Mouse (Mus musculus) lung, embryonic 14.5 days (tissue): ENCODE measurements around the gene Spdl1. TPM values are rescaled to one million over a fixed set of nuclear protein-coding genes. Genes with fewer than 3 reads are reported as not detected.

Experiments used
- ATAC-seq: fragments of 200-750 bp; cut with Nextera tagmentation; 2 replicates; pipeline ENCODE4 v1.8.0; 2017; ENCODE audit warnings: mild to moderate bottlenecking, moderate TSS enrichment, moderate library complexity; ENCODE audit not compliant: insufficient read depth
- DNase-seq: peaks from one replicate; pipeline ENCODE4 v3.0.0-alpha.2; 2015
- H3K27ac ChIP-seq: fragments of 300-500 bp; sonication (generic); 2 replicates; pipeline ENCODE4 v1.5.1; 2014; ENCODE audit warnings: low read depth, mild to moderate bottlenecking, moderate library complexity
- H3K27me3 ChIP-seq: fragments of 300-500 bp; sonication (generic); 2 replicates; pipeline ENCODE4 v1.6.1; 2014; ENCODE audit warnings: low read length, control low read depth; ENCODE audit not compliant: insufficient read depth
- H3K36me3 ChIP-seq: fragments of 300-500 bp; sonication (generic); 2 replicates; pipeline ENCODE4 v1.6.1; 2014; ENCODE audit warnings: control low read depth; ENCODE audit not compliant: insufficient read depth
- H3K4me1 ChIP-seq: fragments of 300-500 bp; sonication (generic); 2 replicates; pipeline ENCODE4 v1.6.1; 2014; ENCODE audit warnings: antibody characterized with exemption, control low read depth; ENCODE audit not compliant: insufficient read depth
- H3K4me2 ChIP-seq: fragments of 300-500 bp; sonication (generic); 2 replicates; pipeline ENCODE4 v1.6.1; 2014; ENCODE audit warnings: mild to moderate bottlenecking
- H3K4me3 ChIP-seq: fragments of 300-500 bp; sonication (generic); 2 replicates; pipeline ENCODE4 v1.5.1; 2014; ENCODE audit warnings: low read depth, low read length
- H3K9ac ChIP-seq: fragments of 300-500 bp; sonication (generic); 2 replicates; pipeline ENCODE4 v1.6.1; 2014
- H3K9me3 ChIP-seq: fragments of 300-500 bp; sonication (generic); 2 replicates; pipeline ENCODE4 v1.6.1; 2016; ENCODE audit warnings: low read depth, low read length, control low read depth
- CTCF ChIP-seq: IDR thresholded peaks from 2 replicates; pipeline ENCODE4 v1.5.1; 2016; ENCODE audit warnings: antibody characterized with exemption, low read depth
- WGBS: fragments of 180-500 bp; shearing (Covaris S2); extraction: QIAGEN DNeasy Blood & Tissue Kit; methylation state at CpG from one replicate; pipeline ENCODE4 v1.1.7; 2014; 5-methylcytosine and 5-hydroxymethylcytosine counted together
- polyA plus RNA-seq: library from polyadenylated mRNA; unstranded; fragments of >200 nt; fragmentation: Nextera tagmentation; extraction: Ambion mirVana; gene quantifications from 2 replicates; pipeline ENCODE4 v1.2.1, GENCODE M21; 2014

The Spdl1 gene
- polyA plus RNA-seq, 1 experiment from 2014 or later, result 28.7 TPM

DNA sequence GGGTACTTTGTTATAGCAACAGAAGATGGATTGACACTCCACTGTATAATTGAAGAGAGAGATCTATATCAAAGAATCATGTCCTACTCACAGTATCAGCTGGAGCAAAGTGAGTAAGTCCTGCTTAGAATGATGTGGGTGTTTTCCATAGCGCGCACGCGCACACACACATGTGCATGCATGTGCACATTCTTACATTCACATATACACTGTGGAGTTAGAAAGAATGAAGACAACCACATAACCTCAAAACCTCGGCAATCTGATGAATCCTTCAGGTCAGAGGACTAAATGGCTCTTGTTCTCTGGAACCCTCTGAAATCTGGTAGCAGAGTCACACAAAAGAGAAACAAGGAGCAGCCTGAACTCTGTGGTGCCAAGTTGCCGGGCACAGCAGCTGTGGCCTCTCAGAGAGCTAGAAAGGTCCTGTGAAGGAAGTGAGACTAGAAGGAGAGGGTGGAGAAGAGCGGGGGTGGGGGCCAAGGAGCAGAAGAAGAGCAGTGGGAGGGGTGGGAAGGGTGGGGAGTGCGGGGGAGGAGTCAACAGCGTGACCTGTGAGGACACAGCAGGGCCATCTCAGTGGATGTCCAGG, 60.0 kb downstream of the Spdl1 start:
- Histone ChIP-seq H3K4me3 (no peak overlapping the region), H3K4me1 (no peaks in the 10 kb centered on the region), H3K36me3 (no peaks in the 10 kb centered on the region), H3K27ac (no peak overlapping the region), H3K27me3 (no peaks in the 10 kb centered on the region), H3K9ac (no peak overlapping the region), H3K4me2 (no peak overlapping the region), H3K9me3 (no peaks in the 10 kb centered on the region)
- TF ChIP-seq CTCF, result no peak
- ATAC-seq, result no peak
- no peak for DNase-seq
- WGBS, result 75% methylated on average over 9 of the region's 9 CpGs

DNA sequence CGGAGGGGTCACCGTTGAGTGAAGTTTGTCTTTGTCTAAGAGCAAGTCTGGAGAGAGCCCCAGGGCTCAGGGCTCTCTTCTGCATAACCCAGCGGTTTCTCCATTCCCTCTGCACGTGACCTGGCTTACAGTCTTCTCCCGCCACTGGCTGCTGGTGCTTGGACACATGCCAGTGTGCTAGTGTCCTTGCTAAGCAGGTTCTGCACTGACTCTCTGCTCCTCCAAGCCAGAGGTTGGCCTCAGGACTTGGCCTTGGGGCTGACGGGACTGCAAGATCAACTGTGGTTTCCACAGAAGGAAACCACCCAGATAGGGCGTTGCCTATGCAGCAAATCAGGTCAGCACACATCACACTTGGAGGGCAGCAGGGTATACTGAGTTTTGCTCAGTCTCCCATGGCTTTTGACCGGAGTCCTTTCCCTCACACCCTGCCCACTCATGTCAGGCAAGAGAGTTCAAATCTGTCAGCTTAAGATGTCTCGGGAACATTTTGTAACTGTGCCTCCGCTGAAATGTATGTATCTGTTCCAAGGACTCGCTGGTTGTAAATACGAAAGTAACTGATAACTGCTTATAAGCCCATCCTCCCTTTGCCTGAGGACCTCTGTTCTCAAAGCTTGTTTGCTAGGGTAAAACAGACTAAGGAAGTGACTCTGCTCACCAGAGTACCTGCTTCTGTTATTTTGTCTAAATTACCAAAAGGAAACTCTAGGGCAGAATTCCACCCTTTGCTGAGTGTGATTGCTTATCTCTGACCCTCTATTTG, 62.0 kb downstream of the Spdl1 start:
- DNase-seq, result peak; percentile 54
- Histone ChIP-seq H3K9ac (no peak overlapping the region), H3K27me3 (no peaks in the 10 kb centered on the region), H3K4me2 (no peak overlapping the region), H3K36me3 (no peaks in the 10 kb centered on the region), H3K9me3 (no peaks in the 10 kb centered on the region), H3K4me1 (no peaks in the 10 kb centered on the region), H3K27ac (no peak overlapping the region), H3K4me3 (no peak overlapping the region)
- WGBS, result 45% methylated on average over 12 of the region's 12 CpGs
- peak; percentile 38; the same call in 1 of the 2 replicates for ATAC-seq
- no peak for TF ChIP-seq CTCF

DNA sequence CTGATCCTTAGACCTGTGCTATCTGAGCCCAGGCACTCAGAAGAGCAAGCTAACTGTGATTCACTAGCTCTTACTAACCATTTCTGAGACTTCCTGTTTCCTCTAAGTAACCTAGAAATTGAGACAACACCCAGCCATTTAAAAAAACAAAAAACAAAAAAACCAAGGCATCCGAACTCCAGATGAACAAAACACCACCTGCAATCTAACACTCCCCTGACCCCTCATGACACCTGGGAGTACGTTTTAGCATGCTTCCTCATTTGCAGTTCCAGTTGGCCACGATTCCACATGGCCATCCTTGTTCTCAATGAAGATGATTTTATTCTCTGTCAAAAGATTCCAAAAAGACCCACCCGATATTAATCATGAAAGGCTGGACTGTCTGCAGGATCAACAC, 62.8 kb downstream of the Spdl1 start:
- no peak for TF ChIP-seq CTCF
- H3K4me3 ChIP-seq, result no peak overlapping the region
- H3K27me3 ChIP-seq, result no peaks in the 10 kb centered on the region
- no peaks in the 10 kb centered on the region for H3K4me1 ChIP-seq
- no peak for ATAC-seq
- no peak overlapping the region for H3K4me2 ChIP-seq
- DNase-seq, result no peak
- no peaks in the 10 kb centered on the region for H3K36me3 ChIP-seq
- WGBS, result 56% methylated on average over 4 of the region's 4 CpGs
- no peak overlapping the region for H3K27ac ChIP-seq
- H3K9ac ChIP-seq, result no peak overlapping the region
- no peaks in the 10 kb centered on the region for H3K9me3 ChIP-seq

DNA sequence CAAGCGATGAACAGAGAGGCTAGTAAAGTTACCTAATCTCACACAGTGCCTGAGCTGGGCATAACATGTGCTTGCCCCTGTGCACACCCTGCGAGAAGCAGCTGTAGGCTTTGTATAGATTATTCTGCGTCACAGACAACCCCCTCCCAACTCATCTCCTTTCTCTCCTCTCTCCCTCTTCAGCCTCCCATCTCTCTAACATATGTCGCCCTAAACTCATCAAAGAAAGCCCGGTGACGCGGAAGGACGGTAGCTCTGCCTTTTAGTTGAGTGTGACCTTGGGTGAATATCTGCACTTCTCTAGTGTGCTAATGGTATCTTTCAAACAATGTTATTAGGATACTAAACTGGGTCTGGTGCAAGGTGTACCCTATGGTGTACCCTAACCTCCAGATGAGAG, 63.5 kb downstream of the Spdl1 start:
- WGBS, result 92% methylated on average over 8 of the region's 8 CpGs
- no peaks in the 10 kb centered on the region for H3K4me1 ChIP-seq
- no peak overlapping the region for H3K9ac ChIP-seq
- ATAC-seq (no peak), DNase-seq (no peak)
- no peak for TF ChIP-seq CTCF
- no peaks in the 10 kb centered on the region for H3K36me3 ChIP-seq
- H3K4me3 ChIP-seq, result no peak overlapping the region
- H3K27ac ChIP-seq, result no peak overlapping the region
- H3K9me3 ChIP-seq, result no peaks in the 10 kb centered on the region
- no peaks in the 10 kb centered on the region for H3K27me3 ChIP-seq
- no peak overlapping the region for H3K4me2 ChIP-seq

DNA sequence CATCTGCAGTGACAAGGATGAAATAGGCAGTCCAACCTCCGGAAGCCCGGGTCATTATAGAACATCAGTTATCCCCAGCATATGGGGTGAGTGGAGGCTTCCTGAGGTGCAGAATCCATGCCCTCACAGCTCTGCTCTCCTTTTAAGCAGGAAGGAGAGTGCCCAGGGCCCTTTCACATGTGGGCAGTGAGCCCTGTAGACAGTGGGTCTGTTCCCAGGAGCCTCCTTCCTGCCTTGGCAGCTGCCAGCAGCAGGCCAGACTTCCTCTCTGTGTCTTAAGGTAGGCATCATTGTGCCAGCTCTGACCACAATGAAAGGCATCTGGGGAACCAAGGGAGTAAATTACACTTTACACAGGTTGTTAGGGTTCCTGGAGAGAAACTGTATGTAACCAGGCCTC, 64.0 kb downstream of the Spdl1 start:
- WGBS, result 95% methylated on average over 2 of the region's 2 CpGs
- H3K27me3 ChIP-seq, result no peaks in the 10 kb centered on the region
- H3K4me2 ChIP-seq, result no peak overlapping the region
- H3K27ac ChIP-seq, result no peak overlapping the region
- no peaks in the 10 kb centered on the region for H3K9me3 ChIP-seq
- ATAC-seq, result no peak
- no peak for TF ChIP-seq CTCF
- H3K4me1 ChIP-seq, result no peaks in the 10 kb centered on the region
- no peaks in the 10 kb centered on the region for H3K36me3 ChIP-seq
- no peak overlapping the region for H3K4me3 ChIP-seq
- DNase-seq, result no peak
- no peak overlapping the region for H3K9ac ChIP-seq

DNA sequence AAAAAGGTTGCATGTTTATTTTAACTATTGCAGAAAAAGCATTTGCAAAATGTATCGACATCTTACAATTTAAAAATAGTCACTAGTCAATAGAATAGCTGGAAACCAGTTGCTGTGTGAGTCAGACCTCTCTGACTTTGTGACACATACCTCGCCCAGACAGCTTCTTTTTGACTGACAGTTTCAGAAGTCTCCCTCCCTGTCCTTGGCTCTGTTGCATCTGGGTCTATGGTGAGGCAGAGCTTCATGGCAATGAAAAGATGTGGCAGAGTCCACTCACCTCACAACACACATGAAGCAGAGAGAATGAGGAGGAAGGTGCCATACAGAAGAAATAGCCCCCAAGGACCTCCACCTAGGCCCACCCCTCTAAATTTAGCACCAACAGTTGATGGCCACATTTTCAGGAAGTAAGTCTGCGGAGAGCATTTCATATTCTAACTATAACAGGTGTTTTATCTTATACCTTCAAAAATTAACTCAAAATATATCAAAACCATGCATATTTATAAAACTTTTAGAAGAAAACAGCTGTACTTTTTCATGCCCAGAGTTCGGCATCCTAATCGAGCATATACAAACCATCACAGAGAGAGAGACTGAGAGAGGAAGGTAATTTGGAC, 69.6 kb downstream of the Spdl1 start:
- Histone ChIP-seq H3K4me3 (no peak overlapping the region), H3K27me3 (no peaks in the 10 kb centered on the region), H3K9me3 (no peaks in the 10 kb centered on the region), H3K4me1 (no peaks in the 10 kb centered on the region), H3K4me2 (no peak overlapping the region), H3K9ac (no peak overlapping the region), H3K27ac (no peak overlapping the region), H3K36me3 (no peaks in the 10 kb centered on the region)
- 74% methylated on average over 5 of the region's 5 CpGs for WGBS
- TF ChIP-seq CTCF, result no peak
- DNase-seq (no peak), ATAC-seq (no peak)

DNA sequence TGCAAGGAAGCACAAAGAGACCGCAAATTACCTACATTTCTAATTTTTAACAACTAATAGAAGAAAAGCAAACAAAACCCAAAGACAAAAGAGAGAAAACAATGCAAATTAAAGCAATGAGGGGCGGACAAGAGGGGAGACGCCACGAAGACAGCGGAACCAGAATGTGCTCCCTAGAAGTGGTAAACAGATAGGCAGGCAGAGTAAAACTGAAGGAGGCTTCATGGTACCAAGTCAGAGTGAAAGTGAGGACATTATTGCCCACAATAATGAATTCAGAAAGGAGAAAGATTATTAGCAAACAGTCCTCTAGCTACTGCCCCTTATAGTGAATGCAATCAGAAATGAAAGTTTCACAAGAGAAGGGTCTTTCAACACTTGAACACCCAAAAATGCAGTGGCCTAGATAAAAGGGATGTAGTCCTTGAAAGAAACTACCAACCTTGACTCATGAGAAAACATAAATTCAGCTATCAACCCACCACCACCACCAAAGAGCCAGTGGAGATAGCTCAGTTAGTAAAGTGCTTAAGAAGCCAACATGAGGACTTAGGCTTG, 70.8 kb downstream of the Spdl1 start:
- Histone ChIP-seq H3K36me3 (no peaks in the 10 kb centered on the region), H3K9me3 (no peaks in the 10 kb centered on the region), H3K4me3 (no peak overlapping the region), H3K4me1 (no peaks in the 10 kb centered on the region), H3K27ac (no peak overlapping the region), H3K4me2 (no peak overlapping the region), H3K27me3 (no peaks in the 10 kb centered on the region), H3K9ac (no peak overlapping the region)
- TF ChIP-seq CTCF, result no peak
- DNase-seq, result no peak
- WGBS, result 85% methylated on average over 5 of the region's 5 CpGs
- no peak for ATAC-seq
